Mouse (Mus musculus) liver, postnatal 0 days (tissue): Measurements from ENCODE around the gene Prkca.

ENCODE experiments used
- CTCF ChIP-seq: sonication (generic); IDR thresholded peaks from 2 replicates; pipeline ENCODE4 v1.5.1; 2016; ENCODE audit warnings: antibody characterized with exemption, low read depth
- EP300 ChIP-seq: IDR thresholded peaks from 2 replicates; pipeline ENCODE4 v1.6.1; 2016; ENCODE audit warnings: antibody characterized with exemption, low read depth, mild to moderate bottlenecking

DNA sequence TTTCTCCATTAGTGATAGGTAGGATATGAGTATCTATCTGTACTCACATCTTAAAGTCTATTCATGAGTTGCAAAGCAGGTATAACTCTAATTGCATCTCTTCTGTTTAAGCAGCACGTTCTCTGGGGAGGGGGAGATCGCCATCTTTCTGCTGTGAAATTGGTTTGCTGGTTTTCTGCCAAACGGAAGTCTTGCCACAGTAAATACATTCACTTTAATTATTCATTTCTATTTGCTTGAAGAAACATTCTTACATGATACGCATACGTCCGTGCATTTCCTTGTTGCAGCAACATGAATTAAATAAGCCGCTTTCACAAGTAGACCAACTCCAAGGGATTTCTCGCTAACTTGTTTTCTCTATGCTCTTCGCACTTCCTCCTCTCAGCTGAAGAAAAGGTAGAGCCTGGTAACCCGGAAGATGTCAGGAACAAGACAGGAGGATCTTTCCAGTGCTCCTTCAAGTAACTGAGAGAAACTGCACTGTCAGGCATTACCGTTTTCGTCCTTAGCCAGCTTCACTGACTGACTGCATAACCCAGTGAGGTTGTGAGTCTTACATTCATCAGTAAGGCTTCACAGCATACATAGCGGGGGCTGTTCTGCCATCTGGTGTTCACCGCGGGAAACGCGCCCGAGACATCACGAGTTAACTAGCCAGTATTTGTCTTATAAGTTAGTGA, 34.1 kb upstream of the Prkca start:
- TF ChIP-seq CTCF, result peak; percentile 91
- no peak for TF ChIP-seq EP300
